Comparison of ENCODE assay signal across 9 mouse cellular contexts in the genomic region with DNA sequence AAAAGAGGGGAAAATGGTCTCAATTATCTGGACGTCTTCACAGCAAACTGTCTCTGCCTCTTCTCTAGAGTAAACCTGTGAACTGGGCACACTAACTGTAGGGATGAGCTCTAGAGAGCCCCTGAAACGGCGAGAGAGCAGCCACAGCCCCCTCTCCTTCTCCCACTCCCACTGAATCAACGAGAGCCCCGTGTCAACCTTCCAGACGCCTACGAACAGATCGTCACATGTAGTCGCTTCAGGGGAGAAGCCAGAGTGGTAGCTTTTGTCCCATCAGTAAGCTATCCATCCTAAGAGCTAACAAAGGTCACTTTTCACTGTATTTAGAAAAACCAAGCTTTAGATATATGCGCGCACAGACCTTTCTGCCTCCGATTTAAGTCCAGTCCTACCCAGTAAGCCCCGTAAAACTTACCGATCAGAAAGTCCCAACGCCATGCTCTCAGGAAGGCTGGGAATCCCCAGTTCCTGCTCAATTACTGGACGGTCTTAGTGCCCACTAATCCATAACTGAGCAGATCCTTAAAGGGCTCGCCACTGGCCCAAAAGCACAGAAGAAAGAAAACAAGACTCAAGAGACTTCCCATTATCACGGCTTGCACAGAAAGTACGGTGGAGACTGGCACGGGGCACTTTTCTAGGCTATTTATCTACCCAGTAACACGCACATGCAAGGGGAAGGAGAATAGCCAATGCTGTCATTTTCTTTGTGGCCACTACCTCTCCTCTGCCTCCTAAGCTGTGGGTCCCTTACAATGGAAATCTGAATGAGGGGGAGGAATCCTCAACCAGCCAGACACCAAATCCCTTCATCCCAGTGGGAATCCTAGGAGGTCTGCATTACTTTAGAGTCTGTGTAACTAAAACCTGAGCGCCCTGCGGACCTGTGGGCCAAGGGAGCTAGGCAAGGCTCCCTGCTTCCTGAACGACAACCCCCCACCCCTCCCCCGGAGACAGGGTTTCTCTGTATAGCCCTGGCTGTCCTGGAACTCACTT. TPM values are rescaled to one million over a fixed set of nuclear protein-coding genes. Genes with fewer than 3 reads are reported as not detected.
DNase-seq lines count a peak whose midpoint lies in the region; ATAC-seq and TF ChIP-seq lines count a peak whose summit lies in the region.
"Had no signal": no experiment of that assay in that cellular context is flagged by ENCODE, and none has a peak within 500 bp of the region (broad histone marks: within the 10 kb centered on the region; RNA-seq: fewer than 3 reads in every experiment).

No protein-coding gene starts in this region.

- ATAC-seq in heart, embryonic 15.5 days (replicated peaks; ENCODE audit: insufficient number of reproducible peaks, insufficient read depth, low FRiP score, low read depth), result no peak
- ATAC-seq in embryonic facial prominence, embryonic 11.5 days (replicated peaks; ENCODE audit: insufficient number of reproducible peaks, low FRiP score, low TSS enrichment, low read depth), result no peak
- ATAC-seq in hindbrain, postnatal 0 days, result no peak
- peak; percentile 20; the same call in 1 of the 2 replicates for ATAC-seq in midbrain, embryonic 11.5 days (ENCODE audit: low FRiP score)
- no peak for ATAC-seq in cerebellum, adult (ENCODE audit: insufficient number of reproducible peaks, low FRiP score, low TSS enrichment)

- H3K4me3 ChIP-seq in heart, embryonic 15.5 days, result peak overlapping the region; percentile 14; the same call in 1 of the 2 replicates
- no peak overlapping the region for H3K4me3 ChIP-seq in embryonic facial prominence, embryonic 11.5 days (ENCODE audit: low read depth, low read length)
- H3K4me3 ChIP-seq in hindbrain, postnatal 0 days (ENCODE audit: low read length), result no peak overlapping the region
- H3K4me3 ChIP-seq in midbrain, embryonic 11.5 days (ENCODE audit: low read depth, low read length), result no peak overlapping the region

- DNase-seq in heart, postnatal 36 days, result no peak
- no peak for DNase-seq in embryonic facial prominence, embryonic 11.5 days (ENCODE audit: low spot score)
- DNase-seq in hindbrain, postnatal 0 days (ENCODE audit: low spot score), result no peak
- peak; percentile 90 for DNase-seq in midbrain, embryonic 11.5 days (ENCODE audit: low spot score, missing footprints)
- no peak for DNase-seq in cerebellum, adult 11-12 months
- DNase-seq in gastrocnemius, postnatal 4 days (ENCODE audit: low spot score in 2 of 2), result no peak
- DNase-seq: thymus, postnatal 14 days had no signal

- no peak for TF ChIP-seq CTCF in hindbrain, postnatal 0 days (IDR thresholded peaks at IDR 0.05; ENCODE audit: low read depth)

- H3K9me3 ChIP-seq in heart, embryonic 15.5 days (replicated peaks), result no peaks in the 10 kb centered on the region
- H3K9me3 ChIP-seq in embryonic facial prominence, embryonic 11.5 days (replicated peaks; ENCODE audit: control insufficient read depth, low read length), result no peaks in the 10 kb centered on the region
- H3K9me3 ChIP-seq in hindbrain, postnatal 0 days (ENCODE audit: low read length), result no peaks in the 10 kb centered on the region
- no peaks in the 10 kb centered on the region for H3K9me3 ChIP-seq in midbrain, embryonic 11.5 days (ENCODE audit: control insufficient read depth, low read length)

- no peak overlapping the region for H3K9ac ChIP-seq in heart, embryonic 15.5 days
- peak overlapping the region; percentile 14; the same call in 1 of the 2 replicates for H3K9ac ChIP-seq in embryonic facial prominence, embryonic 11.5 days (replicated peaks; ENCODE audit: low read length)
- no peak overlapping the region for H3K9ac ChIP-seq in hindbrain, postnatal 0 days (replicated peaks; ENCODE audit: low read length)
- H3K9ac ChIP-seq in midbrain, embryonic 11.5 days (ENCODE audit: low read length), result peak overlapping the region; percentile 45

- no peaks in the 10 kb centered on the region; the same call in 1 of the 2 replicates for H3K36me3 ChIP-seq in heart, embryonic 15.5 days
- H3K36me3 ChIP-seq in embryonic facial prominence, embryonic 11.5 days (replicated peaks; ENCODE audit: control insufficient read depth, insufficient read depth, low read depth, low read length), result no peaks in the 10 kb centered on the region; the same call in 1 of the 2 replicates
- H3K36me3 ChIP-seq in hindbrain, postnatal 0 days (ENCODE audit: insufficient read depth, low read length), result no peaks in the 10 kb centered on the region
- peaks cover 6% of the 10 kb centered on the region; the same call in 1 of the 2 replicates for H3K36me3 ChIP-seq in midbrain, embryonic 11.5 days (ENCODE audit: control insufficient read depth, insufficient read depth, low read length)

- H3K27ac ChIP-seq in heart, embryonic 15.5 days, result peak overlapping the region; percentile 20; the same call in 1 of the 2 replicates
- H3K27ac ChIP-seq in embryonic facial prominence, embryonic 11.5 days (replicated peaks; ENCODE audit: low read depth, low read length), result no peak overlapping the region
- H3K27ac ChIP-seq in hindbrain, postnatal 0 days, result no peak overlapping the region
- no peak overlapping the region for H3K27ac ChIP-seq in midbrain, embryonic 11.5 days (ENCODE audit: low read depth, low read length)

- intact Hi-C loops in heart, postnatal 36 days (cut with DNase I), result loop anchor here (5.0 to 10.0 kb wide), 2 partner anchors 87 to 360 kb away; partner anchors contain the start of gene Zfp827

- peaks cover 55% of the 10 kb centered on the region for H3K4me1 ChIP-seq in heart, embryonic 15.5 days (replicated peaks)
- peaks cover 8% of the 10 kb centered on the region for H3K4me1 ChIP-seq in embryonic facial prominence, embryonic 11.5 days (ENCODE audit: control insufficient read depth, insufficient read depth, low read length)
- H3K4me1 ChIP-seq in hindbrain, postnatal 0 days (ENCODE audit: insufficient read depth, low read length), result peaks cover 18% of the 10 kb centered on the region
- peaks cover 22% of the 10 kb centered on the region for H3K4me1 ChIP-seq in midbrain, embryonic 11.5 days (ENCODE audit: control insufficient read depth, insufficient read depth, low read length)

- H3K27me3 ChIP-seq in heart, embryonic 15.5 days, result no peaks in the 10 kb centered on the region
- no peaks in the 10 kb centered on the region for H3K27me3 ChIP-seq in embryonic facial prominence, embryonic 11.5 days (ENCODE audit: control insufficient read depth, insufficient read depth, low read length)
- no peaks in the 10 kb centered on the region for H3K27me3 ChIP-seq in hindbrain, postnatal 0 days (ENCODE audit: insufficient read depth, low read length)
- no peaks in the 10 kb centered on the region for H3K27me3 ChIP-seq in midbrain, embryonic 11.5 days (ENCODE audit: control insufficient read depth, insufficient read depth, low read length)

- 34% methylated on average over 25 of the region's 25 CpGs for WGBS in heart, embryonic 15.5 days
- WGBS in embryonic facial prominence, embryonic 11.5 days, result 17% methylated on average over 25 of the region's 25 CpGs
- WGBS in hindbrain, postnatal 0 days, result 27% methylated on average over 25 of the region's 25 CpGs
- WGBS in midbrain, embryonic 11.5 days, result 9% methylated on average over 25 of the region's 25 CpGs

- H3K4me2 ChIP-seq in heart, embryonic 15.5 days, result peak overlapping the region; percentile 20; the same call in 1 of the 2 replicates
- H3K4me2 ChIP-seq in embryonic facial prominence, embryonic 11.5 days (ENCODE audit: low read depth, low read length), result no peak overlapping the region
- peak overlapping the region; percentile 33 for H3K4me2 ChIP-seq in hindbrain, postnatal 0 days (ENCODE audit: low read depth, low read length)
- H3K4me2 ChIP-seq in midbrain, embryonic 11.5 days, result peak overlapping the region; percentile 29

RNA-seq across cellular contexts. Expression of gene Smad1, which starts 14.7 kb away (rescaled TPM):
- polyA plus RNA-seq in heart, embryonic 15.5 days (2015; fragmentation: Nextera tagmentation; extraction: Ambion mirVana), result 17.9 and 22.2 TPM in 2 replicates
- 10 to 100 TPM; 16.2 to 18.0 TPM for total RNA-seq in heart, postnatal 36 days (2021)
- 62.1 and 63.5 TPM in 2 replicates for polyA plus RNA-seq in embryonic facial prominence, embryonic 11.5 days (2014; fragmentation: Nextera tagmentation; extraction: Ambion mirVana)
- total RNA-seq in hindbrain, postnatal 0 days (2014; rRNA removed), result 69.8 and 77.2 TPM in 2 replicates
- 49.1 and 50.1 TPM in 2 replicates for polyA plus RNA-seq in hindbrain, postnatal 0 days (2015; fragmentation: Nextera tagmentation; extraction: Ambion mirVana)
- polyA plus RNA-seq in midbrain, embryonic 11.5 days (2014; fragmentation: Nextera tagmentation; extraction: Ambion mirVana), result 55.5 and 63.1 TPM in 2 replicates
- 10 to 100 TPM; 53.4 to 56.1 TPM for total RNA-seq in gastrocnemius, postnatal 4 days (2021)

Comparison
In these comparisons a context has a peak if more than half of its experiments do, and no peak if none do; other contexts are left out.
1. H3K9ac ChIP-seq: peak in embryonic facial prominence, embryonic 11.5 days (single experiment) and midbrain, embryonic 11.5 days (single experiment); none in heart, embryonic 15.5 days (single experiment) and hindbrain, postnatal 0 days (single experiment).